Mouse (Mus musculus): ENCODE measurements around the gene Zcchc12. TPM values are rescaled to one million over a fixed set of nuclear protein-coding genes. Genes with fewer than 3 reads are reported as not detected.
A peak's percentile ranks its signal among the peaks of the same experiment; 100 is the strongest.

Zcchc12 gene
- polyA plus RNA-seq, 1 experiment from 2014 or later, result 548 TPM

DNA sequence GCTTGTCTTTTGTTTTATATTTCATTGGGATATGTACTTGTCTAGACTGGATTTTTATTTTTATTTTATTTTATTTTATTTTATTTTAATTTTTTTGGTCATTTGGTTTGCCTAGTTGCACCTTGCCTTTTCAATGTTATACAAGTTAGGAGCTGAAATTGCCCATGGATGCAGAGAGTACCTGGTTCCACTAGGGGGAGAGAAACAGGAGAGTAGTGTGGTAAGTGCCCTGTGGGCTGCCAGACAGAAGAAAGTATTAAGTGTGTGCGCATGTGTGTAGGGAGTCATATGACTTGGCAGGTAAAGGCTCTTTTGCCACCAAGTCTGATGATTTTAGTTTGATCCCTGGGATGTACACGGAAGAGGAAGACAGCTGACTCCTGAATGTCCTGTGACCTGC is 13.8 kb downstream of the Zcchc12 start:
- Histone ChIP-seq H3K9me3 (replicated peaks; ENCODE audit: control insufficient read depth, low read length, poor library complexity, severe bottlenecking) (no peaks in the 10 kb centered on the region), H3K27me3 (ENCODE audit: control insufficient read depth, insufficient read depth, low read depth, low read length) (no peaks in the 10 kb centered on the region), H3K36me3 (ENCODE audit: control insufficient read depth, insufficient read depth, low read length) (no peaks in the 10 kb centered on the region), H3K27ac (ENCODE audit: low read length) (no peak overlapping the region), H3K4me1 (ENCODE audit: control insufficient read depth, insufficient read depth, low read length) (no peaks in the 10 kb centered on the region), H3K9ac (ENCODE audit: low read depth, low read length) (no peak overlapping the region), H3K4me3 (ENCODE audit: low read depth, low read length) (no peak overlapping the region), H3K4me2 (ENCODE audit: low read length) (no peak overlapping the region)
- 71% methylated on average over 2 of the region's 2 CpGs for WGBS
- ATAC-seq, result no peak

DNA sequence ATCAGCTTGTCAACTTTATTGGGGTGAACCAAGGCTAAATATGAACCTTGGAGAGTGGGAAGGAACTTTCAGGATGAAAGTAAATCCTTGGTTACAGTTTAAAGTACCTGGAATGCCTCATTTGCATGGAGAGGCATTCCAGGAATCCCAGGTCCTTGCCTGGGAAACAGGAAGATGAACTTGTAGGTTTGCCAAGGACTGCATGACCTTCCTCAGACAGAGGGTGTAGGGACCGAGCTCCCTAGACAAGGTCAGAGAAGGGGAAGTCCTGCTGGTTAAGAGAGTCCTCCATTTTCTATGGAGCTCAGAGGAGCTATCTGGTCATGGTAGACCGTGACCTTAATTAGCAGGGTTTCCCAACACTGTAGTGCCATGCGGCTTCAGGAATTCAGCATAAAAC is 15.5 kb downstream of the Zcchc12 start:
- Histone ChIP-seq H3K36me3 (ENCODE audit: control insufficient read depth, insufficient read depth, low read length) (no peaks in the 10 kb centered on the region), H3K9ac (ENCODE audit: low read depth, low read length) (no peak overlapping the region), H3K4me1 (ENCODE audit: control insufficient read depth, insufficient read depth, low read length) (no peaks in the 10 kb centered on the region), H3K4me2 (ENCODE audit: low read length) (no peak overlapping the region), H3K27me3 (ENCODE audit: control insufficient read depth, insufficient read depth, low read depth, low read length) (no peaks in the 10 kb centered on the region), H3K9me3 (replicated peaks; ENCODE audit: control insufficient read depth, low read length, poor library complexity, severe bottlenecking) (no peaks in the 10 kb centered on the region), H3K4me3 (ENCODE audit: low read depth, low read length) (no peak overlapping the region), H3K27ac (ENCODE audit: low read length) (no peak overlapping the region)
- no peak for ATAC-seq
- WGBS, result 74% methylated on average over 3 of the region's 3 CpGs

DNA sequence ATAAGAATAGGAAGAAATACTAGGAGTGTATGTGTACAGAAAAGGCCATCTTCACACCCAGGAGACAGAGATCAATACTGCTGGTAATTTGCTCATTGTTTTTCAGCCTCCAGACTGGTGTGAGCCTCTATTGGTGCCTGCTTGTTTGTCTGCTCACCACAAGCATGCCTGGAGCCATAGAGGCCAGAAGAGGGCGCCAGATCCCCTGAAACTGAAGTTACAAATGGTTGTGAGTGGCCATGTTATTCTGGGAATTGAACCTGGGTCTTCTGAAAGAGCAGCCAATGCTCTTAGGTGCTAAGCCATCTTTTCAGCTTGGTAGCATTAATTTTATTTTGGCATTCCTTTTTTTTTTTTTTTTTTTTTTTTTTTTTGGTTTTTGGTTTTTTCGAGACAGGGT is 25.7 kb downstream of the Zcchc12 start:
- no peak for ATAC-seq
- H3K4me1 ChIP-seq (ENCODE audit: control insufficient read depth, insufficient read depth, low read length), result no peaks in the 10 kb centered on the region
- H3K9me3 ChIP-seq (replicated peaks; ENCODE audit: control insufficient read depth, low read length, poor library complexity, severe bottlenecking), result no peaks in the 10 kb centered on the region
- H3K4me3 ChIP-seq (ENCODE audit: low read depth, low read length), result no peak overlapping the region
- H3K9ac ChIP-seq (ENCODE audit: low read depth, low read length), result no peak overlapping the region
- no peaks in the 10 kb centered on the region for H3K36me3 ChIP-seq (ENCODE audit: control insufficient read depth, insufficient read depth, low read length)
- no peak overlapping the region for H3K27ac ChIP-seq (ENCODE audit: low read length)
- no peak overlapping the region for H3K4me2 ChIP-seq (ENCODE audit: low read length)
- no peaks in the 10 kb centered on the region for H3K27me3 ChIP-seq (ENCODE audit: control insufficient read depth, insufficient read depth, low read depth, low read length)
- WGBS, result 47% methylated on average over 2 of the region's 2 CpGs

DNA sequence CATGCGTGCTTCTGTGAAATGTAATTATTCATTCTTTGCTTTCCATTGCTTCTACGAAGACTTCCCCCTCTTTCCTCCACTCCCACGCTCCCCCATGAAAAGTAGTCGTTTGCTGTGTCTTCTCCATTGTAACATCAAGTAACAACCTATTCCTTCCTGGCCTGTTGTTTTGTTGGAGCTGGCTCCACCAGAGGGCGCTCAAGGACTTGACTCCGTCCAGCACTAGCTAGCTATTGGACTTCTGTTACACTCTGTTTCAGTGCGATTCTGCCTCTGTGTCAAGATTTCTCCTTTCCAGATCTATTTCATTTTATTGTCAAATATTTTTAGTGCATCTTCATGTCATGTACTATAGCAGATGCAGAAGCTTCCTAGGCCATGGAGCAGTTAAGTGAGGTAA is 30.1 kb downstream of the Zcchc12 start:
- Histone ChIP-seq H3K27me3 (ENCODE audit: control insufficient read depth, insufficient read depth, low read depth, low read length) (no peaks in the 10 kb centered on the region), H3K36me3 (ENCODE audit: control insufficient read depth, insufficient read depth, low read length) (no peaks in the 10 kb centered on the region), H3K27ac (ENCODE audit: low read length) (no peak overlapping the region), H3K4me3 (ENCODE audit: low read depth, low read length) (no peak overlapping the region), H3K9ac (ENCODE audit: low read depth, low read length) (no peak overlapping the region), H3K9me3 (replicated peaks; ENCODE audit: control insufficient read depth, low read length, poor library complexity, severe bottlenecking) (no peaks in the 10 kb centered on the region), H3K4me1 (ENCODE audit: control insufficient read depth, insufficient read depth, low read length) (no peaks in the 10 kb centered on the region), H3K4me2 (ENCODE audit: low read length) (no peak overlapping the region)
- 21% methylated on average over 7 of the region's 7 CpGs for WGBS
- ATAC-seq, result peak; percentile 76; the same call in 1 of the 2 replicates

DNA sequence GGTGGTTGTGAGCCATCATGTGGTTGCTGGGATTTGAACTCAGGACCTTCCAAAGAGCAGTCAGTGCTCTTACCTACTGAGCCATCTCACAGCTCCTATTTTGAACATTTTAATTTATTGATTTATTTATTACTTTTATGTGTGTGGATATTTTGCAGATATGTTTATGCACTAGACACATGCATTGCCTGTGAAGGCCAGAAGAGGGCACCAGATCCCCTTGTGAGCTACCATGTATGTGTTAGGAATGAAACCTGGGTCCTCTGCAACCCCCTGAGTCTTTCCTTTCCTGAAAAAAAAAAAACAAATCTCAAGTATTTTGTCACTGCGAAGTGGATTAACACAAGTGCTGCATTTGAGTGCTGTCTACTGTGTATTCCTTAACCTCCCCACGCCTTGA is 30.9 kb downstream of the Zcchc12 start:
- ATAC-seq, result no peak
- Histone ChIP-seq H3K9ac (ENCODE audit: low read depth, low read length) (no peak overlapping the region), H3K9me3 (replicated peaks; ENCODE audit: control insufficient read depth, low read length, poor library complexity, severe bottlenecking) (no peaks in the 10 kb centered on the region), H3K36me3 (ENCODE audit: control insufficient read depth, insufficient read depth, low read length) (no peaks in the 10 kb centered on the region), H3K27ac (ENCODE audit: low read length) (no peak overlapping the region), H3K4me2 (ENCODE audit: low read length) (no peak overlapping the region), H3K4me3 (ENCODE audit: low read depth, low read length) (no peak overlapping the region), H3K27me3 (ENCODE audit: control insufficient read depth, insufficient read depth, low read depth, low read length) (no peaks in the 10 kb centered on the region), H3K4me1 (ENCODE audit: control insufficient read depth, insufficient read depth, low read length) (no peaks in the 10 kb centered on the region)
- WGBS, result 47% methylated on average over 2 of the region's 2 CpGs

DNA sequence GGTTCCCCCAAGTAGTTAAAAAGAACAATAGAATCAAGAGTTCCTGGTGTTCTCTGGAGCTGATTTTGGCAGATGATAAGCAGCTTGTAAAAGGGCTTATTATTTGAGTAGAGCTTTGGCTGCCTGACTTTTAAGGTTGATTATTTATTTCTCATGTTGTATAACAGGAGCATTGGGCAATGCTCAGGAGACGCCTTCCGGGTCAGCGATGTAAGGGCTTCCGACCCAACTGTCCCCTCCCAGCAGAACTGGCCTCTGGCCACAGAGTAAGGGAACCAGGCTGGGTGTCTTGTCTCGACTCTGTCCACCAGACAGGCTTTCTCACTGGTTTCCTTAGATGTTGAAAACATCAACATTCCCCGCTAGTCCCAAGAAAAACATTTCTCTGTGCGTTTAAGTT is 33.2 kb downstream of the Zcchc12 start:
- H3K4me2 ChIP-seq (ENCODE audit: low read length), result no peak overlapping the region
- H3K9me3 ChIP-seq (replicated peaks; ENCODE audit: control insufficient read depth, low read length, poor library complexity, severe bottlenecking), result no peaks in the 10 kb centered on the region
- H3K4me3 ChIP-seq (ENCODE audit: low read depth, low read length), result no peak overlapping the region
- H3K27ac ChIP-seq (ENCODE audit: low read length), result no peak overlapping the region
- 49% methylated on average over 7 of the region's 7 CpGs for WGBS
- no peaks in the 10 kb centered on the region for H3K27me3 ChIP-seq (ENCODE audit: control insufficient read depth, insufficient read depth, low read depth, low read length)
- no peaks in the 10 kb centered on the region for H3K4me1 ChIP-seq (ENCODE audit: control insufficient read depth, insufficient read depth, low read length)
- H3K36me3 ChIP-seq (ENCODE audit: control insufficient read depth, insufficient read depth, low read length), result no peaks in the 10 kb centered on the region
- no peak for ATAC-seq
- no peak overlapping the region for H3K9ac ChIP-seq (ENCODE audit: low read depth, low read length)

DNA sequence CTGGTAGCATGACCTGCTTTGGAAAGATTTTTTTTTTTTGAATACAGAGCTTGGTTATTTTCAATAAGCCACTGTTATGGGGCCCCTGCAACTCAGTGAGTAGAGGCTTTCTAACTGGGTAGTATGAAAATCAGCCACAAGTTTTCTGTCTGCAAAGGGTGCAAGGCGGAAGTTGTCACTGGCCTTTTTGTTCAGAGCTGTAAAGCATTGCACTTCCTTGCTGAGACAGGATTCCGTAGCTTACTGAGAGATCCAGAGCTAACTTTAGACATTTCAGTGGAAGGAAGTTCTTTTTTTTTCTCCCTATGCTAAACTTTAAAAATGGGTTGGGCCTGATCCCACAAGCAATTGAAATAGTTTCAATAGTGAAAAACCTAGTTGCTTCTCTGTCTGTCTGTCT is 33.6 kb downstream of the Zcchc12 start:
- no peak overlapping the region for H3K9ac ChIP-seq (ENCODE audit: low read depth, low read length)
- no peaks in the 10 kb centered on the region for H3K9me3 ChIP-seq (replicated peaks; ENCODE audit: control insufficient read depth, low read length, poor library complexity, severe bottlenecking)
- 73% methylated on average over 2 of the region's 2 CpGs for WGBS
- ATAC-seq, result no peak
- H3K4me1 ChIP-seq (ENCODE audit: control insufficient read depth, insufficient read depth, low read length), result no peaks in the 10 kb centered on the region
- H3K4me2 ChIP-seq (ENCODE audit: low read length), result no peak overlapping the region
- no peak overlapping the region for H3K4me3 ChIP-seq (ENCODE audit: low read depth, low read length)
- no peak overlapping the region for H3K27ac ChIP-seq (ENCODE audit: low read length)
- H3K27me3 ChIP-seq (ENCODE audit: control insufficient read depth, insufficient read depth, low read depth, low read length), result no peaks in the 10 kb centered on the region
- H3K36me3 ChIP-seq (ENCODE audit: control insufficient read depth, insufficient read depth, low read length), result no peaks in the 10 kb centered on the region

DNA sequence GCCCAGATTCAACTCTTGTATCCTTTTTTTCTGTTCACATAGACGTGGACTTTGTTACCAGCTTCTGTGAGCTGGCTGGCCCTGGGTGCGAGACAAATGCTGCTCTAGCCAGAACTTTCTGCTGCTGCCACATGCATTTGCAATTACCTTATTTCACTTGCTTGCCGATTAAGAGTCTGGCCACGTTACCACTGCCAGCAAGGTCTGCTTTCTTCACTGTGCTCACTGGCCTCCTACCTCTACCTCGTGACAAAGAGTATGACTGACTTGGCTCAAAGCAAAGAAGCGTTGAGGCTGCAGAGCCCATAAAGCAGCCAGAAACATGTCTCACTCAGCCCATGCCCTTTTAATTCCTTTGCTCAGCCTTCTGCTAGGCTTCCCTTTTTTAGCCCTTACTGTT is 39.9 kb downstream of the Zcchc12 start:
- WGBS, result 84% methylated on average over 6 of the region's 6 CpGs
- Histone ChIP-seq H3K4me2 (ENCODE audit: low read length) (no peak overlapping the region), H3K27me3 (ENCODE audit: control insufficient read depth, insufficient read depth, low read depth, low read length) (no peaks in the 10 kb centered on the region), H3K9ac (ENCODE audit: low read depth, low read length) (no peak overlapping the region), H3K27ac (ENCODE audit: low read length) (no peak overlapping the region), H3K4me3 (ENCODE audit: low read depth, low read length) (no peak overlapping the region), H3K36me3 (ENCODE audit: control insufficient read depth, insufficient read depth, low read length) (no peaks in the 10 kb centered on the region), H3K9me3 (replicated peaks; ENCODE audit: control insufficient read depth, low read length, poor library complexity, severe bottlenecking) (no peaks in the 10 kb centered on the region), H3K4me1 (ENCODE audit: control insufficient read depth, insufficient read depth, low read length) (no peaks in the 10 kb centered on the region)
- ATAC-seq, result no peak
